Mouse (Mus musculus) gastrocnemius, postnatal 25 days (tissue): ENCODE measurements around the gene Zfp74. TPM values are rescaled to one million over a fixed set of nuclear protein-coding genes. Genes with fewer than 3 reads are reported as not detected.

Experiments used
- microRNA-seq, 2 experiments: library from miRNA; unstranded; fragments of <30 nt; microRNA quantifications; one replicate each; pipeline ENCODE4 v1.2.0; 2021; ENCODE audit warnings: borderline replicate concordance in 2 of 2
- total RNA-seq, 2 experiments: library from RNA; stranded (reverse); gene quantifications; 1 replicate in 1 of 2; 2 replicates in 1 of 2; pipeline ENCODE4 v1.2.3; 2021

The Zfp74 gene
- total RNA-seq, 2 experiments from 2014 or later: 4.5 to 5.9 TPM

Small RNAs within 50 kb of the gene (microRNA-seq; reads per million reads assigned to microRNA genes)
- 0 to 1.1 reads per million in 2 experiments for gene Mir7668

Other genes starting within 250 kb of the Zfp74 start
- not detected for gene Catsperg2, start 227.1 kb downstream of the Zfp74 start, total RNA-seq
- 1 to 10 TPM; 6.4 to 6.9 TPM for gene Zfp84, start 185.5 kb downstream of the Zfp74 start, total RNA-seq
- 1 to 10 TPM; 2.2 to 2.8 TPM for gene Zfp30, start 170.1 kb downstream of the Zfp74 start, total RNA-seq
- gene Zfp790, start 138.0 kb downstream of the Zfp74 start, total RNA-seq: 1 to 10 TPM; 7.5 to 8.3 TPM
- gene Zfp940, start 100.4 kb downstream of the Zfp74 start, total RNA-seq: 1 to 10 TPM; 1.6 TPM
- gene Zfp420, start 94.1 kb downstream of the Zfp74 start, total RNA-seq: 1 to 10 TPM; 2.9 to 3.2 TPM
- 1 to 10 TPM; 5.8 to 6.3 TPM for gene Zfp27, start 47.5 kb downstream of the Zfp74 start, total RNA-seq
- gene Zfp383, start 45.9 kb downstream of the Zfp74 start, total RNA-seq: 1 to 10 TPM; 4.9 to 7.2 TPM
- gene Zfp568, start 29.9 kb upstream of the Zfp74 start, total RNA-seq: 10 to 100 TPM; 19.1 to 23.4 TPM
- gene Zfp14, start 97.3 kb upstream of the Zfp74 start, total RNA-seq: 1 to 10 TPM; 1.2 to 2.0 TPM
- 1 to 10 TPM; 1.5 to 1.7 TPM for gene Zfp82, start 118.8 kb upstream of the Zfp74 start, total RNA-seq
- gene Gm26920, start 136.3 kb upstream of the Zfp74 start, total RNA-seq: not detected
- gene Zfp566, start 136.4 kb upstream of the Zfp74 start, total RNA-seq: 1 to 10 TPM; 1.6 to 2.3 TPM
- gene Zfp260, start 140.7 kb upstream of the Zfp74 start, total RNA-seq: 10 to 100 TPM; 24.1 to 24.4 TPM
- 1 to 10 TPM; 1.0 to 1.1 TPM for gene Zfp382, start 167.9 kb upstream of the Zfp74 start, total RNA-seq
- gene Zfp146, start 215.7 kb upstream of the Zfp74 start, total RNA-seq: 10 to 100 TPM; 21.4 to 28.0 TPM
- gene Cox7a1, start 230.1 kb upstream of the Zfp74 start, total RNA-seq: 1,000 to 10,000 TPM; 1,093 to 1,260 TPM
- 100 to 1,000 TPM; 201 to 255 TPM for gene Capns1, start 244.7 kb upstream of the Zfp74 start, total RNA-seq